Mouse (Mus musculus) forebrain, postnatal 0 days (tissue): Measurements from ENCODE around the gene Clrn2. TPM values are rescaled to one million over a fixed set of nuclear protein-coding genes. Genes with fewer than 3 reads are reported as not detected.
"Not testable (repeated sequence)": the region's sequence is repeated elsewhere in the genome, so short reads cannot be mapped to it uniquely, and the experiment has no call there.

ENCODE experiments used
- ATAC-seq: fragments of 200-750 bp; cut with Nextera tagmentation; 2 replicates; pipeline ENCODE4 v1.8.0; 2017; ENCODE audit warnings: mild to moderate bottlenecking, moderate library complexity
- DNase-seq: peaks from one replicate; pipeline ENCODE4 v3.0.0-alpha.2; 2015
- H3K27ac ChIP-seq: fragments of 300-500 bp; sonication (generic); 2 replicates; pipeline ENCODE4 v1.5.1; 2014; ENCODE audit warnings: low read depth, mild to moderate bottlenecking, antibody characterized with exemption, low read length, moderate library complexity, mixed read lengths
- H3K27me3 ChIP-seq: fragments of 300-500 bp; sonication (generic); 2 replicates; pipeline ENCODE4 v1.6.1; 2014; ENCODE audit warnings: mild to moderate bottlenecking, low read length, mixed read lengths; ENCODE audit not compliant: insufficient read depth
- H3K36me3 ChIP-seq: fragments of 300-500 bp; sonication (generic); 2 replicates; pipeline ENCODE4 v1.6.1; 2014; ENCODE audit warnings: mild to moderate bottlenecking, moderate library complexity; ENCODE audit not compliant: insufficient read depth
- H3K4me1 ChIP-seq: fragments of 300-500 bp; sonication (generic); 2 replicates; pipeline ENCODE4 v1.6.1; 2014; ENCODE audit warnings: antibody characterized with exemption; ENCODE audit not compliant: insufficient read depth
- H3K4me2 ChIP-seq: fragments of 300-500 bp; sonication (generic); 2 replicates; pipeline ENCODE4 v1.6.1; 2014; ENCODE audit warnings: low read depth, mild to moderate bottlenecking, moderate library complexity
- H3K4me3 ChIP-seq: fragments of 300-500 bp; sonication (generic); 2 replicates; pipeline ENCODE4 v1.5.1; 2014; ENCODE audit warnings: low read depth, low read length, mixed read lengths
- H3K9ac ChIP-seq: fragments of 300-500 bp; sonication (generic); 2 replicates; pipeline ENCODE4 v1.6.1; 2014; ENCODE audit warnings: mild to moderate bottlenecking
- H3K9me3 ChIP-seq: fragments of 300-500 bp; sonication (generic); 2 replicates; pipeline ENCODE4 v1.6.1; 2016; ENCODE audit warnings: low read length
- CTCF ChIP-seq: sonication (generic); IDR thresholded peaks from 2 replicates; pipeline ENCODE4 v1.5.1; 2016; ENCODE audit warnings: antibody characterized with exemption, control low read depth, low read depth
- WGBS: fragments of 180-500 bp; shearing (Covaris S2); extraction: QIAGEN DNeasy Blood & Tissue Kit; methylation state at CpG from one replicate; pipeline ENCODE4 v1.1.7; 2014; 5-methylcytosine and 5-hydroxymethylcytosine counted together
- polyA plus RNA-seq: library from polyadenylated mRNA; unstranded; fragments of >200 nt; fragmentation: Nextera tagmentation; extraction: Ambion mirVana; gene quantifications from 2 replicates; pipeline ENCODE4 v1.2.1, GENCODE M21; 2015
- total RNA-seq: library from RNA; depleted of rRNA; stranded (reverse); fragments of >200 nt; gene quantifications from 2 replicates; pipeline ENCODE4 v1.2.3, GENCODE M21; 2014

The Clrn2 gene
- total and polyA plus RNA-seq, 2 experiments from 2014 or later: not detected

DNA sequence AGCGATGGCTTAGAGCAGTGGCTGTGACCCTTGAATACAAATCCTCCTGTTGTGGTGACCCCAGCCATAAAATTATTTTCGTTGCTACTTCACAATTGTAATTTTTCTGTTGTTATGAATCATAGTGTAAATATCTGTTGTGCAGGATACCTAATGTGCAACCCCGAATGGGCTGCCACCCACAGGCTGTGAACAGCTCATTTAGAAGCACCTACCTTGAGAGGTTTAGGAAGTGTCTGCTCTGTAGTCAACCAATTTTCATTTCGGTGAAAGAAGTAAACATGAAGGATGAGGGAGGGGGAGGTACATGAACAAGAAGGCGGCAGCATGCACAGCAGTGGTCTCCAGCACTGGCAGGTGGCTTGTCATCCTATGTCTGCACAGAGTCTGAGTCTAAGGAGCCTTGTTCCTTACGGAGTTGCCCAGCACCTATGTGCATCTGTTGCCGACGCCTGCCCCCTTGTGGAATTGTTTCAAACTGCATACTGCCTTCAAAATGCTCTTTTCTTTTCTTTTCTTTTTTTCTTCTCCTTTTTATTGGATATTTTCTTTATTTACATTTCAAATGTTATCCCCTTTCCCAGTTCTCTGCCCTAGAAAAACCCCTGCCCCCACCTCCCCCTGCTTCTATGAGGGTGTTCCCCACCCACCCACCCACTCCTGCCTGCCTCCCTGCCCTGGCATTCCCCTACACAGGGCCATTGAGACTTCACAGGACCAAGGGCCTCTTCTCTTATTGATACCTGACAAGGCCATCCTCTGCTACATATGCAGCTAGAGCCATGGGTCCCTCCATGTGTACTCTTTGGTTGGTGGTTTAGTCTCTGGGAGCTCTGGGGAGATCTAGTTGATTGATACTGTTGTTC, 29.3 kb upstream of the Clrn2 start:
- ATAC-seq (peak; percentile 96), DNase-seq (peak; percentile 86)
- H3K27ac ChIP-seq: no peak overlapping the region
- H3K27me3 ChIP-seq: no peaks in the 10 kb centered on the region
- H3K4me2 ChIP-seq: no peak overlapping the region
- no peak overlapping the region for H3K4me3 ChIP-seq
- 36% methylated on average over 8 of the region's 8 CpGs for WGBS
- H3K36me3 ChIP-seq: no peaks in the 10 kb centered on the region
- peak; percentile 90 for TF ChIP-seq CTCF
- no peaks in the 10 kb centered on the region for H3K9me3 ChIP-seq
- H3K9ac ChIP-seq: no peak overlapping the region
- H3K4me1 ChIP-seq: no peaks in the 10 kb centered on the region

GRCm38 (mm10) chr5:45425771-45426170, 27.8 kb upstream of the Clrn2 start:
- WGBS: 20% methylated on average over 1 of the region's 1 CpGs
- not testable (repeated sequence) for H3K36me3 ChIP-seq, H3K9me3 ChIP-seq, H3K27ac ChIP-seq, ATAC-seq, H3K4me1 ChIP-seq, H3K4me2 ChIP-seq, H3K27me3 ChIP-seq, H3K9ac ChIP-seq, H3K4me3 ChIP-seq, DNase-seq

DNA sequence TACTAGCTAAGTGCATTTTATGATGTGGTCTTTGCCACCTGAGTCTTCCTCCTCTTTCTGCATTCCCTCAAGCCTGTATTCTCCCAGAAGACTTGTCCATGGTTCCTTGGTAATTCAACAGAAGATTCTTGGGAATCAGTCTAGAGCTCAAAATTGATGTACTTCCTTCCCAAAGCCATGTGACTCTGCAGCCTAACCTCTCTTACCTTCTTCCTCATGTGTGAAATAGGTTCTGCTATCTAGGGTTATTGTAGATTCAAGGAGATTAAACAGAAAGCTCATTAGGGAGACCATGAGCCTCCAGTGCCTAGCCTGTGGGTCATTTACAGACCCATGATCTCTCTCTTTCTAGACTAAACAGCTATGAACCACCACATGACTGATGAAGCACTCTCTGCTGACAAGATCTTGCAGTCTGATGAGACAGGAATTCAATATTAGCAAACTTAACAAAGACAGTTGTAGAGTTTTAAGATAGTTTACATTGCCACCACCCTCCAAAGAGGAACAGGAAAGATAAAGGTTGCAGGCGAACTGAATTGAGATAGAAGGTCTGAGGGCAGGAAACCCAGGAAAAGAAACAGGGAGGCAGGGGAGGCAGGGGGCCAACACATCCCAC, 27.0 kb upstream of the Clrn2 start:
- no peak overlapping the region for H3K4me3 ChIP-seq
- H3K9ac ChIP-seq: no peak overlapping the region
- 82% methylated on average over 1 of the region's 1 CpGs for WGBS
- H3K9me3 ChIP-seq: no peaks in the 10 kb centered on the region
- no peak overlapping the region for H3K27ac ChIP-seq
- H3K27me3 ChIP-seq: no peaks in the 10 kb centered on the region
- ATAC-seq (no peak), DNase-seq (no peak)
- H3K36me3 ChIP-seq: no peaks in the 10 kb centered on the region
- H3K4me2 ChIP-seq: no peak overlapping the region
- TF ChIP-seq CTCF: no peak
- no peaks in the 10 kb centered on the region for H3K4me1 ChIP-seq

- H3K9me3 ChIP-seq: no peaks in the 10 kb centered on the region
- ATAC-seq: no peak
- H3K4me3 ChIP-seq: no peak overlapping the region
- H3K4me2 ChIP-seq: no peak overlapping the region
- no peak overlapping the region for H3K27ac ChIP-seq
- TF ChIP-seq CTCF: no peak
- no peak overlapping the region for H3K9ac ChIP-seq
- 98% methylated on average over 7 of the region's 7 CpGs for WGBS
- peaks cover 7% of the 10 kb centered on the region; the same call in 1 of the 2 replicates for H3K36me3 ChIP-seq
- no peaks in the 10 kb centered on the region for H3K27me3 ChIP-seq
- no peak for DNase-seq
- H3K4me1 ChIP-seq: no peaks in the 10 kb centered on the region
Measured at GRCm38 (mm10) chr5:45427891-45428290, 25.7 kb upstream of the Clrn2 start.

DNA sequence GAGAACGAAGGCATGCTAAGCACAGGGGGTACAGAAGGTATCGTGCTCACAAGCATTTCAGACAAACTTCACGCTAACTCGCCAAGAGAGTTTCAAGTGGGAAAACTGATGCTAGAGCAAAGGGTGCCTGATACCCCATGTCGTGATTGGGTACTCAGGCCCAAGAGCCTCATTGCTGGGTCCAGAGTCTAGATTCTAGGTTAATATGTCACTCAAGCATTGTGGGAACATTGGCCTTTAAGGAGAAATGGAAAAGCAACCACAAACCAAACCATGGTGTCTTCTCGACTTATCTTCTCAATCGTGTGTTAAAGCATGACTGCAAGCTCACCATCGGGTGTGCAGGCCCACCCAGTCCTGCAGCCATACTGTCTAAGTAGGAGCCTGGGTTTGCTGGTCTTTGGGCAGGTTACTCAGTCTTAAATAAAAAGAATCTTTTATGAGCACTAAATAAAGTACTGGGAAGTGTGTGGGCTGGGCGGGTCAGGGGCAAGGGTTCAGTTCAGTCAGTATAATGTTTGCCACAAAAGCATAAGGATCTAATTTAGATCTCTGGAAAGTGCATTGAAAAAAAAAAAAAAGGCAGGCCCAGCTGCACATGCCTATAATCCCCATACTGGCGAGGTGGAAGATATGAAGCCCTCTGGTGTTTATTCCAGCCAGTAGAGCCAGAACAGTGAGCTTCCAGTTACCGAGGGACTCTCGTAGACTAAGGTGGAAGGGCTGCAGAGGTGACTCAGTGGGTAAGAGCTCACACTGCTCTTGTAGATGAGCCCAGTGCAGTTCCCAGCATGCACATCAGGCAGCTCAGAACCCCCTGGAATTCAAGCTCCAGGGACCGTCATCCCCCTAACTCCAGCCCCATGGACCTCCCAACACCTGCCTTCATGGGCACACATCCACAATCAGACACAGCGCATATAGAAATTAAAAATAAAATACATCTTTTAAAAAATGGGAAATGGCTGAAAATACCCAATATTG, 17.3 kb upstream of the Clrn2 start:
- Histone ChIP-seq H3K9me3 (no peaks in the 10 kb centered on the region), H3K4me1 (no peaks in the 10 kb centered on the region), H3K27me3 (no peaks in the 10 kb centered on the region), H3K4me2 (no peak overlapping the region), H3K27ac (no peak overlapping the region), H3K9ac (no peak overlapping the region), H3K36me3 (peaks cover 30% of the 10 kb centered on the region), H3K4me3 (no peak overlapping the region)
- no peak for DNase-seq
- ATAC-seq: no peak
- WGBS: 93% methylated on average over 14 of the region's 14 CpGs
- TF ChIP-seq CTCF: no peak

DNA sequence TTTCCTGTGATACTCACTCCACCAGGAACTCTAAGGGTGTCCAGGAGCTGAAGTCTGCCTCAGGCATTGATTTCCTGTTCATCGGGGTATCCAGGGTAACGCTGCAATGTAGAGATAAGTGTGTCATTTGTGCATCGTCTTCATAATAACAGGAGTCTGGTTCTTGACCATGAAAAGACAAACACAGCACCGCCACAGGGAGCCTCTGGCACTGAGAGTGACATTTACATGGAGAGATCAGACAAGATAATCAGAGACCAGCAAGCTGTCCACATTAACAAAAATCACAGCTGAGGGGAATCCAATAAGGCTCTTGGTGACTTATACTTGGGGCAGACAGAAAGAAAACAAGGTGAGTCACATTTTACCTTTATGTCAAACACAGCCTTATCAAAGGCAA, 15.7 kb upstream of the Clrn2 start:
- WGBS: 79% methylated on average over 4 of the region's 4 CpGs
- Histone ChIP-seq H3K27ac (no peak overlapping the region), H3K36me3 (peaks cover 23% of the 10 kb centered on the region), H3K4me3 (no peak overlapping the region), H3K4me2 (no peak overlapping the region), H3K9ac (no peak overlapping the region), H3K9me3 (no peaks in the 10 kb centered on the region), H3K27me3 (no peaks in the 10 kb centered on the region), H3K4me1 (no peaks in the 10 kb centered on the region)
- no peak for DNase-seq
- 0 out of 2 replicates have a peak, but pooled peaks have one; percentile 8 for ATAC-seq
- TF ChIP-seq CTCF: no peak
